Mouse (Mus musculus): ENCODE measurements around the gene Pidd1. TPM values are rescaled to one million over a fixed set of nuclear protein-coding genes. Genes with fewer than 3 reads are reported as not detected.

The Pidd1 gene
- polyA plus RNA-seq, 1 experiment from 2014 or later: 10.9 TPM

GRCm38 (mm10) chr7:141439140-141439679 lies 4.6 kb downstream of the Pidd1 start:
- H3K4me1 ChIP-seq: peaks cover 71% of the 10 kb centered on the region
- no peak for ATAC-seq
- no peak overlapping the region for H3K4me2 ChIP-seq
- peaks cover 35% of the 10 kb centered on the region for H3K36me3 ChIP-seq (ENCODE audit: poor library complexity, severe bottlenecking)
- no peak overlapping the region for H3K4me3 ChIP-seq
- H3K27me3 ChIP-seq: no peaks in the 10 kb centered on the region
- 96% methylated on average over 10 of the region's 10 CpGs for WGBS
- no peak overlapping the region for H3K27ac ChIP-seq
- peak overlapping the region; percentile 27; the same call in 1 of the 2 replicates for H3K9ac ChIP-seq
- H3K9me3 ChIP-seq (replicated peaks): no peaks in the 10 kb centered on the region

- Histone ChIP-seq H3K4me1 (peaks cover 72% of the 10 kb centered on the region), H3K27me3 (no peaks in the 10 kb centered on the region), H3K9me3 (replicated peaks) (no peaks in the 10 kb centered on the region), H3K27ac (no peak overlapping the region), H3K36me3 (ENCODE audit: poor library complexity, severe bottlenecking) (peaks cover 40% of the 10 kb centered on the region), H3K9ac (no peak overlapping the region), H3K4me3 (peak overlapping the region; percentile 61; the same call in 1 of the 2 replicates), H3K4me2 (no peak overlapping the region)
- ATAC-seq: no peak
- WGBS: 93% methylated on average over 12 of the region's 12 CpGs
Measured at GRCm38 (mm10) chr7:141438201-141438968, 5.4 kb downstream of the Pidd1 start.

- Histone ChIP-seq H3K9ac (peak within 1 kb of the TSS; percentile 83), H3K27ac (peak within 1 kb of the TSS; percentile 63), H3K9me3 (replicated peaks) (no peaks in the 10 kb centered on the region), H3K4me3 (peak within 1 kb of the TSS; percentile 61), H3K27me3 (no peaks in the 10 kb centered on the region), H3K36me3 (ENCODE audit: poor library complexity, severe bottlenecking) (peaks cover 50% of the 10 kb centered on the region), H3K4me1 (peaks cover 71% of the 10 kb centered on the region), H3K4me2 (peak within 1 kb of the TSS; percentile 94)
- 5% methylated on average over 53 of the region's 53 CpGs for WGBS
- ATAC-seq: peak; percentile 80
Measured at GRCm38 (mm10) chr7:141437178-141438120, 6.4 kb downstream of the Pidd1 start, which contains the start of gene Slc25a22. Gene Slc25a22 (minus strand): TSS chr7:141437892.

DNA sequence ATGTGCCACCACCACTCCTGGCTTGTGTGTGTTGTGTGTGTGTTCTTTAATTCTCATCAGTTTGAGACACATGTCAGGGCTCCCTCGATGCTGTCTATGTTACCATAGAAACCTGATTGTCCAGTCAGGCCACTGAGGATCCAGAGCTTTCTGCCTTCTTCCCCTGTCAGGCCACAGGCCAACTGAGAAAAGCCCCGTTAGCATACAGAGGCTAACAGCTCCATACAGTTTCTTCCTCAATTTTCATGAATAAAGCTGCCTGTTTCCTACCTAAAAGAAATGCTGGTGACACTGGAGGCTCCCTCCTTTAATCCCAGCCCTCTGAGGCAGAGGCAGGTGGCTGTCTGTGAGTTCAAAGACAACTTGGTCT lies 7.3 kb downstream of the Pidd1 start:
- Histone ChIP-seq H3K9ac (peak overlapping the region; percentile 83; the same call in 1 of the 2 replicates), H3K4me2 (peak overlapping the region; percentile 94), H3K27ac (no peak overlapping the region), H3K36me3 (ENCODE audit: poor library complexity, severe bottlenecking) (peaks cover 58% of the 10 kb centered on the region), H3K4me1 (peaks cover 61% of the 10 kb centered on the region), H3K9me3 (replicated peaks) (no peaks in the 10 kb centered on the region), H3K27me3 (no peaks in the 10 kb centered on the region), H3K4me3 (peak overlapping the region; percentile 61)
- WGBS: 47% methylated on average over 2 of the region's 2 CpGs
- ATAC-seq: no peak

GRCm38 (mm10) chr7:141435856-141436522 lies 7.8 kb downstream of the Pidd1 start:
- no peak for ATAC-seq

GRCm38 (mm10) chr7:141435129-141435855 lies 8.5 kb downstream of the Pidd1 start:
- Histone ChIP-seq H3K4me2 (peak overlapping the region; percentile 94), H3K36me3 (ENCODE audit: poor library complexity, severe bottlenecking) (peaks cover 58% of the 10 kb centered on the region), H3K27me3 (no peaks in the 10 kb centered on the region), H3K9me3 (replicated peaks) (no peaks in the 10 kb centered on the region), H3K4me3 (peak overlapping the region; percentile 61), H3K4me1 (peaks cover 53% of the 10 kb centered on the region), H3K9ac (peak overlapping the region; percentile 82), H3K27ac (peak overlapping the region; percentile 87)
- 5% methylated on average over 17 of the region's 17 CpGs for WGBS
- peak; percentile 19 for ATAC-seq

More at GRCm38 (mm10) chr7:141435856-141436522, 7.8 kb downstream of the Pidd1 start:
- no peaks in the 10 kb centered on the region for H3K27me3 ChIP-seq
- no peak overlapping the region for H3K27ac ChIP-seq
- WGBS: 75% methylated on average over 9 of the region's 9 CpGs
- H3K4me1 ChIP-seq: peaks cover 56% of the 10 kb centered on the region
- H3K4me3 ChIP-seq: peak overlapping the region; percentile 61
- H3K9ac ChIP-seq: peak overlapping the region; percentile 83; the same call in 1 of the 2 replicates
- no peaks in the 10 kb centered on the region for H3K9me3 ChIP-seq (replicated peaks)
- peak overlapping the region; percentile 94 for H3K4me2 ChIP-seq
- H3K36me3 ChIP-seq (ENCODE audit: poor library complexity, severe bottlenecking): peaks cover 58% of the 10 kb centered on the region

DNA sequence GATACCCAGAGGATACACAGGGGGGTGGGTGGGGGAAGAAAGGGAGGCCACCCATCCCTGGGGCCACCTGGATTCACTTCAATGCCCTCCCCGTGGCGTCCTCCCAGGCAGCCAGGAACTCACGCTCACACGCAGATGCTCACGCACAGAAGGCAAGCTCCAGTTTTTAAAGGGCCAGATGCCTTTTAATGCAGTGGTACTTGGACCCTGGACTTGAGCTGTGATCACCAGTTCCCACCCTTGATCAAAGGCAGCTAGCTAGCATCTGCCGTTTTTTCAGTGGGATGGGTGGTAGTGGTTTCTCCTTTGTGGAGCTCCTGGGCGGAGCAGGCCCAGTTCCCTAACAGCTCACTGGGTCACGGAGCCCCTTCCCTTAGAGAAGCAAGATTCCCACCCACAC lies 9.4 kb downstream of the Pidd1 start:
- Histone ChIP-seq H3K27ac (peak overlapping the region; percentile 87), H3K27me3 (no peaks in the 10 kb centered on the region), H3K4me3 (peak overlapping the region; percentile 61), H3K9ac (peak overlapping the region; percentile 82), H3K9me3 (replicated peaks) (no peaks in the 10 kb centered on the region), H3K4me1 (peaks cover 61% of the 10 kb centered on the region), H3K36me3 (ENCODE audit: poor library complexity, severe bottlenecking) (peaks cover 52% of the 10 kb centered on the region), H3K4me2 (peak overlapping the region; percentile 94)
- ATAC-seq: peak; percentile 33
- 10% methylated on average over 8 of the region's 8 CpGs for WGBS

- WGBS: 76% methylated on average over 15 of the region's 15 CpGs
- H3K27me3 ChIP-seq: no peaks in the 10 kb centered on the region
- H3K9me3 ChIP-seq (replicated peaks): no peaks in the 10 kb centered on the region
- H3K36me3 ChIP-seq (ENCODE audit: poor library complexity, severe bottlenecking): peaks cover 45% of the 10 kb centered on the region
- H3K9ac ChIP-seq: peak overlapping the region; percentile 82
- no peak for ATAC-seq
- H3K4me3 ChIP-seq: peak overlapping the region; percentile 61
- H3K27ac ChIP-seq: peak overlapping the region; percentile 87
- peaks cover 68% of the 10 kb centered on the region for H3K4me1 ChIP-seq
- peak overlapping the region; percentile 94 for H3K4me2 ChIP-seq
Measured at GRCm38 (mm10) chr7:141433517-141434400, 10.1 kb downstream of the Pidd1 start.

DNA sequence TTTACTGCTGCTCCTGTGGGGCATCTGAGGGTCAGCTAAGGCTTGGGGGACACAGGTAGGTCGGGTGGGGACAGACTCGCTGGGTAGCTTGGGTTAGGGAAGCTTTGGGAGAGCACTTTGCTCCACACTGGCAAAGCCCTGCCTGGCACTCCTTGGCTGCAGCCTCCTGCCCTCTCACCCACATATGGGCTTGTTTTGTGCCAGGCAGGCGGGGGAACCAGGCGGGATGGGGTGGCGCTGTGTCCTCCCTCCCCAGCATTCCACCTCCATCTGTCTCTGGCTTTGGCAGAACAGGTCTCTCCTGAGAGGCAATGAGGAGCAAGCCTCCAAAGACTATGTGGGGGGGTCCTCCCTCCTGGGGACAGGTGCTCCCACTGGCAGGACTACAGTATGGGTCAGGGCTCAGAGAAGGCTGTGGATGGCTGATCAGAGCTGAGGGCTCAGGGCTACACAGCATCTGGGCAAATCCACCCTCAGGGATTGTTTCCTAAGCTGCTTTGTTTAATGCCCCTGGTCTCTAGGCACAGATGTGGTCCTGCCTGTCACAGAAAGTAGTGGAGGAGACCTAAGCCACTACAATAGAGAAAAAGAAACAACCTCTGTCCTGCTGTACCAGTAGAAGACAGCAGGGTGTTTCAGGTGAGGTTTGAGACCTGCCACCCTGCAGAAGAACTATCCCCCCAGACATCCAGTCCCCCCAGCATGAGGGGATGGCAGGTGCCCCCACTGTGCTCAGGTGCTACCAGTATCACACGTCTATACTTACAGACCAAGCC lies 10.9 kb downstream of the Pidd1 start:
- Histone ChIP-seq H3K36me3 (ENCODE audit: poor library complexity, severe bottlenecking) (peaks cover 38% of the 10 kb centered on the region), H3K27ac (no peak overlapping the region), H3K4me1 (peaks cover 73% of the 10 kb centered on the region), H3K4me2 (peak overlapping the region; percentile 94), H3K27me3 (no peaks in the 10 kb centered on the region), H3K9me3 (replicated peaks) (no peaks in the 10 kb centered on the region), H3K4me3 (0 out of 2 replicates have a peak overlapping the region, but pooled peaks have one; percentile 4), H3K9ac (peak overlapping the region; percentile 82)
- no peak for ATAC-seq
- WGBS: 82% methylated on average over 6 of the region's 6 CpGs

DNA sequence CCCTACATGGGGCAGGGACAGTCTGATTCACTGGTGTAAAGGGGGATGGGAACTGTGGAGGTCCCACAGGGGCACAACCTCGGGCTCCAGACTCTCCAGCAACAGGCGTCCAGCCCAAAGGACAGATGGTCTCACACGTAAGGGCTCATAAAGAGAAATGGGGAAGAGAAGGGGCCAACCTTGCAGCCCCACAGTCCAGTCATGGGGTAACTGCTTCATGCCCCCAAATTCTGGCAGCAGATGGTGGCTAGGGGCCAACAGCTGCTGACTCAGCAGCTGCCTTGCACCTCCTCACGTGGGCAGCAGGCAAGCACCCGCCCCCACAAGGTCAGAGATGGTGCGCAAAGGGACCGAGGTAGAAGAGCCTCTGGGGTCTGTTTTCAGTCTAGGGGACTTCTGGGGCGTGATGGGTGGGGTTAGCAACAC lies 11.6 kb downstream of the Pidd1 start:
- H3K4me2 ChIP-seq: no peak overlapping the region
- no peak overlapping the region for H3K4me3 ChIP-seq
- no peak overlapping the region for H3K9ac ChIP-seq
- peaks cover 68% of the 10 kb centered on the region for H3K4me1 ChIP-seq
- no peak overlapping the region for H3K27ac ChIP-seq
- WGBS: 91% methylated on average over 8 of the region's 8 CpGs
- peaks cover 43% of the 10 kb centered on the region for H3K36me3 ChIP-seq (ENCODE audit: poor library complexity, severe bottlenecking)
- no peaks in the 10 kb centered on the region for H3K9me3 ChIP-seq (replicated peaks)
- no peak for ATAC-seq
- H3K27me3 ChIP-seq: no peaks in the 10 kb centered on the region

Measured in forebrain, embryonic 13.5 days (tissue).